Comparison of ENCODE assay signal across 22 mouse cellular contexts in the genomic region with DNA sequence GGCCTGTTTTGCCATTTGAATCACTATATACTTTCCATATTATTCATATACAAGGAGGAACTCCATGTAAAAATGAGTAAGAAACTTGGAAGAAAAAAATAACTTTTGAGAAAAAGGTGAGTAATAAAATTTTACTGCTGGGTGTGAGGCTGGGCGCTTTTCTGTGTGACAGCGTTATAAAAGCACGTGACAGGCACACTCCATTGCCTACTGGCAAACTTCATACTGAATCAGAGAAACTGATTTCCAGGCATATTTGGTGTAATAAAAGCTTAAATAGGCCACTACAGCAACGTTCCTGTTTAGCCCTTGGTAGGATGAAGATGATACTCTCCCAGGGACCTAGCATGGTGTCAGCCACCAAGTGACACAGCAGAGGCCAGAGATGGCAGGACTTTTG.
DNase-seq lines count a peak whose midpoint lies in the region; ATAC-seq lines count a peak whose summit lies in the region.
"Had no signal": no experiment of that assay in that cellular context is flagged by ENCODE, and none has a peak within 500 bp of the region (broad histone marks: within the 10 kb centered on the region; RNA-seq: fewer than 3 reads in every experiment).

No protein-coding gene starts in this region.

- no peak overlapping the region for H3K4me2 ChIP-seq in intestine, embryonic 15.5 days (replicated peaks)
- H3K4me2 ChIP-seq in intestine, embryonic 16.5 days (ENCODE audit: low read depth, low read length), result no peak overlapping the region
- no peak overlapping the region for H3K4me2 ChIP-seq in forebrain, embryonic 16.5 days (ENCODE audit: low read length)
- H3K4me2 ChIP-seq: embryonic facial prominence, embryonic 13.5 days; embryonic facial prominence, embryonic 15.5 days; forebrain, embryonic 12.5 days had no signal

- no peak overlapping the region for H3K4me3 ChIP-seq in heart, embryonic 10.5 days
- H3K4me3 ChIP-seq in intestine, embryonic 15.5 days (replicated peaks), result no peak overlapping the region
- no peak overlapping the region for H3K4me3 ChIP-seq in intestine, embryonic 16.5 days (ENCODE audit: low read length)
- H3K4me3 ChIP-seq in forebrain, embryonic 16.5 days (replicated peaks; ENCODE audit: low read length), result no peak overlapping the region
- H3K4me3 ChIP-seq: embryonic facial prominence, embryonic 13.5 days; embryonic facial prominence, embryonic 15.5 days; erythroblast, embryonic 14.5 days; forebrain, embryonic 10.5 days; forebrain, embryonic 12.5 days had no signal

- no peak overlapping the region for H3K9ac ChIP-seq in intestine, embryonic 15.5 days
- no peak overlapping the region for H3K9ac ChIP-seq in intestine, embryonic 16.5 days (ENCODE audit: low read depth, low read length)
- H3K9ac ChIP-seq in forebrain, embryonic 16.5 days (replicated peaks; ENCODE audit: low read depth, low read length), result no peak overlapping the region
- H3K9ac ChIP-seq: embryonic facial prominence, embryonic 13.5 days; embryonic facial prominence, embryonic 15.5 days; forebrain, embryonic 12.5 days; forebrain, postnatal 0 days had no signal

- no peaks in the 10 kb centered on the region for H3K9me3 ChIP-seq in heart, embryonic 10.5 days
- H3K9me3 ChIP-seq in intestine, embryonic 15.5 days, result no peaks in the 10 kb centered on the region
- H3K9me3 ChIP-seq in intestine, embryonic 16.5 days (ENCODE audit: control insufficient read depth, low read length), result no peaks in the 10 kb centered on the region
- H3K9me3 ChIP-seq in forebrain, embryonic 16.5 days (ENCODE audit: control insufficient read depth, low read length), result no peaks in the 10 kb centered on the region
- H3K9me3 ChIP-seq: embryonic facial prominence, embryonic 13.5 days; embryonic facial prominence, embryonic 15.5 days; forebrain, embryonic 10.5 days; forebrain, embryonic 12.5 days had no signal

- H3K27me3 ChIP-seq in heart, embryonic 10.5 days (ENCODE audit: insufficient read depth, poor library complexity, severe bottlenecking), result no peaks in the 10 kb centered on the region
- no peaks in the 10 kb centered on the region for H3K27me3 ChIP-seq in intestine, embryonic 15.5 days (replicated peaks)
- no peaks in the 10 kb centered on the region for H3K27me3 ChIP-seq in intestine, embryonic 16.5 days (replicated peaks; ENCODE audit: control insufficient read depth, insufficient read depth, low read length)
- no peaks in the 10 kb centered on the region for H3K27me3 ChIP-seq in forebrain, embryonic 16.5 days (replicated peaks; ENCODE audit: control insufficient read depth, insufficient read depth, low read length)
- H3K27me3 ChIP-seq: embryonic facial prominence, embryonic 13.5 days; embryonic facial prominence, embryonic 15.5 days; forebrain, embryonic 12.5 days had no signal

- peak; percentile 62 for ATAC-seq in intestine, embryonic 15.5 days
- ATAC-seq in intestine, embryonic 16.5 days, result peak; percentile 62; the same call in 1 of the 2 replicates
- no peak for ATAC-seq in forebrain, embryonic 16.5 days
- ATAC-seq: forebrain, embryonic 14.5 days; forebrain, postnatal 0 days had no signal

- WGBS in heart, embryonic 10.5 days, result 93% methylated on average over 4 of the region's 4 CpGs
- WGBS in intestine, embryonic 15.5 days, result 65% methylated on average over 4 of the region's 4 CpGs
- WGBS in intestine, embryonic 16.5 days, result 66% methylated on average over 4 of the region's 4 CpGs
- WGBS in forebrain, embryonic 16.5 days, result 83% methylated on average over 4 of the region's 4 CpGs

- H3K4me1 ChIP-seq in heart, embryonic 10.5 days, result peaks cover 10% of the 10 kb centered on the region; the same call in 1 of the 2 replicates
- peaks cover 18% of the 10 kb centered on the region for H3K4me1 ChIP-seq in intestine, embryonic 15.5 days (replicated peaks)
- peaks cover 20% of the 10 kb centered on the region for H3K4me1 ChIP-seq in intestine, embryonic 16.5 days (ENCODE audit: control insufficient read depth, insufficient read depth, low read length)
- peaks cover 18% of the 10 kb centered on the region for H3K4me1 ChIP-seq in forebrain, embryonic 16.5 days (replicated peaks; ENCODE audit: control insufficient read depth, insufficient read depth, low read length)
- H3K4me1 ChIP-seq: forebrain, embryonic 10.5 days; forebrain, embryonic 12.5 days had no signal

- no peak overlapping the region for H3K27ac ChIP-seq in heart, embryonic 10.5 days
- H3K27ac ChIP-seq in intestine, embryonic 15.5 days, result no peak overlapping the region
- no peak overlapping the region for H3K27ac ChIP-seq in intestine, embryonic 16.5 days (ENCODE audit: low read length)
- H3K27ac ChIP-seq in forebrain, embryonic 16.5 days (ENCODE audit: low read length), result no peak overlapping the region
- H3K27ac ChIP-seq: embryonic facial prominence, embryonic 13.5 days; embryonic facial prominence, embryonic 15.5 days; forebrain, embryonic 10.5 days; forebrain, embryonic 12.5 days had no signal

- peak; percentile 33 for DNase-seq in heart, embryonic 10.5 days (ENCODE audit: low spot score)
- DNase-seq in heart, adult 9 months (ENCODE audit: low spot score in 2 of 2), result no peak
- DNase-seq: adrenal gland, adult 2 months; adrenal gland, postnatal 10 days; adrenal gland, postnatal 25 days; cerebellum, adult 11 months; cerebellum, adult 18-20 months; cerebellum, adult 8-10 months; cerebellum, adult 9-11 months; cerebellum, postnatal 14 days; cerebellum, postnatal 36 days; embryo, embryonic 11 days; forebrain, postnatal 0 days had no signal

- no peaks in the 10 kb centered on the region for H3K36me3 ChIP-seq in heart, embryonic 10.5 days
- H3K36me3 ChIP-seq in intestine, embryonic 15.5 days, result no peaks in the 10 kb centered on the region
- H3K36me3 ChIP-seq in intestine, embryonic 16.5 days (ENCODE audit: control insufficient read depth, insufficient read depth, low read length), result no peaks in the 10 kb centered on the region
- H3K36me3 ChIP-seq in forebrain, embryonic 16.5 days (ENCODE audit: control insufficient read depth, insufficient read depth), result no peaks in the 10 kb centered on the region
- H3K36me3 ChIP-seq: embryonic facial prominence, embryonic 13.5 days; embryonic facial prominence, embryonic 15.5 days; forebrain, embryonic 10.5 days; forebrain, embryonic 12.5 days had no signal
